Comparison of ENCODE assay signal across 11 mouse cellular contexts in the genomic region with DNA sequence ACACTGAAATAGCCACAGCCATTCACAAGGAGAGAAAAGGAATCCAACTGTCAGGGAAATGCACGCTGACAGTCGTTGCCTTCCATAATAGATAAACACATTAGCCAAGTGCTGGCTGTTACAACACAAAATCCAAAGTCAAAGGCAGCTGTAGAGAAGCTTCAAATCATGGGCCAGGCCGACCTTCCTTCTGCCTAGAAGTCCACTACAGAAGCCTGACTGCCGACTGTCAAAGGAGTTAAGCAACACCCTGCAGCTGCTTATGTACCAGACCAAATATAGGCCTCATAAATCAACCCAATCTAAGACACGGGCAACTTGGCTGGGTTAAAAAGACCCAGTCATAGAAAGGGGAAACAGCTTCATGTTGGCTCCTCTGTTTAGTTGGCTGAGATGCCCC.
A peak's percentile ranks its signal among the peaks of the same experiment; 100 is the strongest.
DNase-seq lines count a peak whose midpoint lies in the region; ATAC-seq and TF ChIP-seq lines count a peak whose summit lies in the region.
"Had no signal": no experiment of that assay in that cellular context is flagged by ENCODE, and none has a peak within 500 bp of the region (broad histone marks: within the 10 kb centered on the region; RNA-seq: fewer than 3 reads in every experiment).

No protein-coding gene starts in this region.

- no peak for ATAC-seq in kidney, postnatal 0 days (replicated peaks; ENCODE audit: low FRiP score, low read depth)
- no peak for ATAC-seq in midbrain, embryonic 14.5 days (ENCODE audit: low FRiP score, low TSS enrichment)

- no peaks in the 10 kb centered on the region for H3K79me2 ChIP-seq in heart, adult 2 months (replicated peaks; ENCODE audit: control insufficient read depth, insufficient read depth, low read length)

- no peak overlapping the region for H3K4me2 ChIP-seq in kidney, postnatal 0 days (ENCODE audit: low read length)
- no peak overlapping the region for H3K4me2 ChIP-seq in midbrain, embryonic 14.5 days (ENCODE audit: low read length)

- peak; percentile 55 for DNase-seq in kidney, postnatal 0 days (ENCODE audit: low spot score)
- no peak for DNase-seq in kidney, adult 11 months
- DNase-seq in heart, adult 2 months, result peak in 1 of 2 experiments; percentile 44
- DNase-seq in heart, postnatal 10 days, result peak; percentile 49 to 55
- DNase-seq in lung, postnatal 4 days, result peak; percentile 38 to 78
- no peak for DNase-seq in midbrain, embryonic 14.5 days
- no peak for DNase-seq in right cerebral cortex, adult 18-20 months
- no peak for DNase-seq in forebrain, embryonic 10.5 days (ENCODE audit: extremely low spot score, low spot score)
- DNase-seq: adrenal gland, postnatal 25 days; cerebellum, adult 8-10 months had no signal

- no peaks in the 10 kb centered on the region for H3K9me3 ChIP-seq in kidney, postnatal 0 days (replicated peaks; ENCODE audit: low read length)
- H3K9me3 ChIP-seq in midbrain, embryonic 14.5 days (ENCODE audit: control insufficient read depth, low read length), result no peaks in the 10 kb centered on the region
- H3K9me3 ChIP-seq in forebrain, embryonic 10.5 days, result 0 out of 2 replicates have a peak, but pooled peaks cover 3% of the 10 kb centered on the region
- H3K9me3 ChIP-seq: megakaryocyte, embryonic 14.5 days had no signal

- no peak for TF ChIP-seq POLR2A in heart, adult 2 months (IDR thresholded peaks at IDR 0.05; ENCODE audit: insufficient read depth, low read depth, low read length)

- no peaks in the 10 kb centered on the region for H3K27me3 ChIP-seq in kidney, postnatal 0 days (ENCODE audit: insufficient read depth, low read length)
- H3K27me3 ChIP-seq in heart, adult 2 months (ENCODE audit: control insufficient read depth, insufficient read depth, low read length), result no peaks in the 10 kb centered on the region
- no peaks in the 10 kb centered on the region for H3K27me3 ChIP-seq in midbrain, embryonic 14.5 days (ENCODE audit: control insufficient read depth, insufficient read depth, low read length)
- no peaks in the 10 kb centered on the region for H3K27me3 ChIP-seq in forebrain, embryonic 10.5 days (ENCODE audit: poor library complexity, severe bottlenecking)
- H3K27me3 ChIP-seq: megakaryocyte, embryonic 14.5 days had no signal

- no peak overlapping the region; the same call in 1 of the 2 replicates for H3K27ac ChIP-seq in kidney, postnatal 0 days
- H3K27ac ChIP-seq in heart, adult 2 months, result peak overlapping the region; percentile 65
- H3K27ac ChIP-seq in midbrain, embryonic 14.5 days (replicated peaks; ENCODE audit: low read depth, low read length), result no peak overlapping the region
- no peak overlapping the region for H3K27ac ChIP-seq in forebrain, embryonic 10.5 days

- no peaks in the 10 kb centered on the region for H3K4me1 ChIP-seq in kidney, postnatal 0 days (replicated peaks; ENCODE audit: insufficient read depth, low read length)
- H3K4me1 ChIP-seq in heart, adult 2 months (ENCODE audit: control insufficient read depth, insufficient read depth, low read length), result peaks cover 11% of the 10 kb centered on the region
- H3K4me1 ChIP-seq in midbrain, embryonic 14.5 days (ENCODE audit: control insufficient read depth, insufficient read depth, low read length), result no peaks in the 10 kb centered on the region
- H3K4me1 ChIP-seq in forebrain, embryonic 10.5 days, result peaks cover 42% of the 10 kb centered on the region

- H3K9ac ChIP-seq in kidney, postnatal 0 days (ENCODE audit: low read depth, low read length), result no peak overlapping the region
- no peak overlapping the region for H3K9ac ChIP-seq in heart, adult 2 months (ENCODE audit: low read depth, low read length)
- no peak overlapping the region for H3K9ac ChIP-seq in midbrain, embryonic 14.5 days (replicated peaks; ENCODE audit: low read length)

- intact Hi-C loops in heart, adult 2 months (cut with DNase I), result no loop called here
- intact Hi-C loops in heart, postnatal 10 days (cut with DNase I), result no loop called here

- no peak for TF ChIP-seq EP300 in heart, adult 2 months (IDR thresholded peaks at IDR 0.05; ENCODE audit: insufficient read depth, low read depth, low read length)

- 24% methylated on average over 5 of the region's 5 CpGs for WGBS in kidney, postnatal 0 days
- WGBS in heart, adult 2 months, result 29% methylated on average over 5 of the region's 5 CpGs
- 56% methylated on average over 5 of the region's 5 CpGs for whole genome bisulfite sequencing in midbrain, embryonic 14.5 days
- 83% methylated on average over 5 of the region's 5 CpGs for WGBS in forebrain, embryonic 10.5 days

- H3K36me3 ChIP-seq in kidney, postnatal 0 days (ENCODE audit: insufficient read depth, low read length), result no peaks in the 10 kb centered on the region
- peaks cover 7% of the 10 kb centered on the region for H3K36me3 ChIP-seq in heart, adult 2 months (ENCODE audit: control insufficient read depth, insufficient read depth, low read length)
- no peaks in the 10 kb centered on the region for H3K36me3 ChIP-seq in midbrain, embryonic 14.5 days (ENCODE audit: control insufficient read depth, insufficient read depth, low read length)
- H3K36me3 ChIP-seq in forebrain, embryonic 10.5 days (replicated peaks), result peaks cover 10% of the 10 kb centered on the region

- no peak for TF ChIP-seq CTCF in kidney, postnatal 0 days (IDR thresholded peaks at IDR 0.05; ENCODE audit: low read depth)
- no peak for TF ChIP-seq CTCF in heart, adult 2 months (IDR thresholded peaks at IDR 0.05)

- no peak overlapping the region for H3K4me3 ChIP-seq in kidney, postnatal 0 days (replicated peaks; ENCODE audit: low read depth, low read length)
- H3K4me3 ChIP-seq in heart, adult 2 months, result no peak overlapping the region
- no peak overlapping the region for H3K4me3 ChIP-seq in midbrain, embryonic 14.5 days (replicated peaks; ENCODE audit: low read depth, low read length)
- no peak overlapping the region for H3K4me3 ChIP-seq in forebrain, embryonic 10.5 days
- H3K4me3 ChIP-seq: megakaryocyte, embryonic 14.5 days had no signal

Comparison
In these comparisons a context has a peak if more than half of its experiments do, and no peak if none do; other contexts are left out.
1. DNase-seq: peak in kidney, postnatal 0 days (single experiment), heart, postnatal 10 days (2 of 2) and lung, postnatal 4 days (2 of 2); none in kidney, adult 11 months (single experiment), midbrain, embryonic 14.5 days (single experiment), right cerebral cortex, adult 18-20 months (single experiment) and forebrain, embryonic 10.5 days (single experiment).